Mouse (Mus musculus) forebrain, embryonic 12.5 days (tissue): Measurements from ENCODE around the gene Chst13. TPM values are rescaled to one million over a fixed set of nuclear protein-coding genes. Genes with fewer than 3 reads are reported as not detected.

Experiments used
- ATAC-seq: fragments of 200-750 bp; cut with Nextera tagmentation; 2 replicates; pipeline ENCODE4 v1.8.0; 2017; ENCODE audit warnings: moderate TSS enrichment; ENCODE audit not compliant: low FRiP score
- H3K27ac ChIP-seq: fragments of 300-500 bp; sonication (generic); 2 replicates; pipeline ENCODE4 v1.5.1; 2016; ENCODE audit warnings: mild to moderate bottlenecking
- H3K27me3 ChIP-seq: fragments of 300-500 bp; sonication (generic); 2 replicates; pipeline ENCODE4 v1.6.1; 2016; ENCODE audit warnings: mild to moderate bottlenecking
- H3K36me3 ChIP-seq: fragments of 300-500 bp; sonication (generic); replicated peaks from 2 replicates; pipeline ENCODE4 v1.6.1; 2016; ENCODE audit warnings: mild to moderate bottlenecking
- H3K4me1 ChIP-seq: fragments of 300-500 bp; sonication (generic); 2 replicates; pipeline ENCODE4 v1.6.1; 2016
- H3K4me2 ChIP-seq: fragments of 300-500 bp; sonication (generic); 2 replicates; pipeline ENCODE4 v1.6.1; 2016; ENCODE audit warnings: mild to moderate bottlenecking, moderate library complexity
- H3K4me3 ChIP-seq: fragments of 300-500 bp; sonication (generic); replicated peaks from 2 replicates; pipeline ENCODE4 v1.5.1; 2016; ENCODE audit warnings: mild to moderate bottlenecking
- H3K9ac ChIP-seq: fragments of 300-500 bp; sonication (generic); 2 replicates; pipeline ENCODE4 v1.6.1; 2016; ENCODE audit warnings: mild to moderate bottlenecking
- H3K9me3 ChIP-seq: fragments of 300-500 bp; sonication (generic); 2 replicates; pipeline ENCODE4 v1.6.1; 2016
- WGBS: fragments of 180-500 bp; shearing (Covaris S2); methylation state at CpG from one replicate; pipeline ENCODE4 v1.1.7; 2016; 5-methylcytosine and 5-hydroxymethylcytosine counted together
- polyA plus RNA-seq: library from polyadenylated mRNA; unstranded; fragments of >200 nt; fragmentation: Nextera tagmentation; extraction: Ambion mirVana; gene quantifications from 2 replicates; pipeline ENCODE4 v1.2.1, GENCODE M21; 2016

Chst13 gene
- polyA plus RNA-seq, 1 experiment from 2014 or later = not detected

GRCm38 (mm10) chr6:90317510-90318258, 7.3 kb downstream of the Chst13 start:
- no peak overlapping the region for H3K4me2 ChIP-seq
- no peak for ATAC-seq
- H3K27me3 ChIP-seq = no peaks in the 10 kb centered on the region
- H3K9ac ChIP-seq = no peak overlapping the region
- no peaks in the 10 kb centered on the region for H3K36me3 ChIP-seq
- WGBS = 86% methylated on average over 2 of the region's 2 CpGs
- no peak overlapping the region for H3K4me3 ChIP-seq
- no peaks in the 10 kb centered on the region for H3K4me1 ChIP-seq
- no peak overlapping the region for H3K27ac ChIP-seq
- no peaks in the 10 kb centered on the region for H3K9me3 ChIP-seq

- ATAC-seq = no peak
- no peak overlapping the region for H3K27ac ChIP-seq
- WGBS = 84% methylated on average over 5 of the region's 5 CpGs
- H3K4me1 ChIP-seq = no peaks in the 10 kb centered on the region
- no peak overlapping the region for H3K4me3 ChIP-seq
- H3K27me3 ChIP-seq = no peaks in the 10 kb centered on the region
- H3K36me3 ChIP-seq = no peaks in the 10 kb centered on the region
- no peaks in the 10 kb centered on the region for H3K9me3 ChIP-seq
- no peak overlapping the region for H3K9ac ChIP-seq
- no peak overlapping the region for H3K4me2 ChIP-seq
Measured at GRCm38 (mm10) chr6:90315961-90316360, 9.0 kb downstream of the Chst13 start.

- WGBS = 88% methylated on average over 87 of the region's 87 CpGs
- no peaks in the 10 kb centered on the region for H3K36me3 ChIP-seq
- no peak for ATAC-seq
- H3K27ac ChIP-seq = no peak overlapping the region
- no peaks in the 10 kb centered on the region for H3K4me1 ChIP-seq
- H3K4me2 ChIP-seq = no peak overlapping the region
- H3K4me3 ChIP-seq = no peak overlapping the region
- H3K9me3 ChIP-seq = peaks cover 11% of the 10 kb centered on the region
- no peaks in the 10 kb centered on the region for H3K27me3 ChIP-seq
- no peak overlapping the region for H3K9ac ChIP-seq
Measured at GRCm38 (mm10) chr6:90308839-90309778, 15.9 kb downstream of the Chst13 start.

GRCm38 (mm10) chr6:90306315-90306975, 18.5 kb downstream of the Chst13 start:
- ATAC-seq = no peak
- no peak overlapping the region for H3K27ac ChIP-seq
- 82% methylated on average over 6 of the region's 6 CpGs for WGBS
- H3K4me3 ChIP-seq = no peak overlapping the region
- H3K9me3 ChIP-seq = peaks cover 11% of the 10 kb centered on the region
- H3K27me3 ChIP-seq = no peaks in the 10 kb centered on the region
- no peak overlapping the region for H3K4me2 ChIP-seq
- no peaks in the 10 kb centered on the region for H3K4me1 ChIP-seq
- H3K9ac ChIP-seq = no peak overlapping the region
- H3K36me3 ChIP-seq = no peaks in the 10 kb centered on the region

- no peaks in the 10 kb centered on the region for H3K9me3 ChIP-seq
- no peak for ATAC-seq
- no peak within 1 kb of the TSS for H3K27ac ChIP-seq
- H3K4me2 ChIP-seq = no peak within 1 kb of the TSS
- H3K4me3 ChIP-seq = no peak within 1 kb of the TSS
- no peaks in the 10 kb centered on the region for H3K27me3 ChIP-seq
- WGBS = 97% methylated on average over 1 of the region's 1 CpGs
- no peak within 1 kb of the TSS for H3K9ac ChIP-seq
- H3K4me1 ChIP-seq = no peaks in the 10 kb centered on the region
- no peaks in the 10 kb centered on the region for H3K36me3 ChIP-seq
Measured at GRCm38 (mm10) chr6:90300919-90301318, 24.1 kb downstream of the Chst13 start, which contains the start of gene BC048671. TSS of gene BC048671 (plus strand) at chr6:90301219.

- no peaks in the 10 kb centered on the region for H3K27me3 ChIP-seq
- no peak for ATAC-seq
- no peak overlapping the region for H3K27ac ChIP-seq
- no peaks in the 10 kb centered on the region for H3K36me3 ChIP-seq
- H3K9me3 ChIP-seq = peaks cover 16% of the 10 kb centered on the region; the same call in 1 of the 2 replicates
- H3K4me2 ChIP-seq = no peak overlapping the region
- H3K4me1 ChIP-seq = no peaks in the 10 kb centered on the region
- WGBS = 56% methylated on average over 12 of the region's 12 CpGs
- H3K4me3 ChIP-seq = no peak overlapping the region
- no peak overlapping the region for H3K9ac ChIP-seq
Measured at GRCm38 (mm10) chr6:90288265-90288664, 36.7 kb downstream of the Chst13 start.

Other genes starting within 250 kb of the Chst13 start
- gene Vmn1r49, start 246.7 kb downstream of the Chst13 start, polyA plus RNA-seq = not detected in 2 replicates
- gene Vmn1r50, start 223.8 kb downstream of the Chst13 start, polyA plus RNA-seq = not detected in 2 replicates
- gene Vmn1r51, start 202.6 kb downstream of the Chst13 start, polyA plus RNA-seq = not detected in 2 replicates
- not detected in 2 replicates for gene Vmn1r52, start 150.4 kb downstream of the Chst13 start, polyA plus RNA-seq
- gene V1ra8, start 122.4 kb downstream of the Chst13 start, polyA plus RNA-seq = not detected in 2 replicates
- gene Vmn1r53, start 100.7 kb downstream of the Chst13 start, polyA plus RNA-seq = not detected in 2 replicates
- not detected in 2 replicates for gene Vmn1r54, start 78.9 kb downstream of the Chst13 start, polyA plus RNA-seq
- not detected in 2 replicates for gene BC048671, start 24.0 kb downstream of the Chst13 start, polyA plus RNA-seq
- gene Uroc1, start 8.1 kb upstream of the Chst13 start, polyA plus RNA-seq = not detected in 2 replicates
- 13.8 and 15.8 TPM in 2 replicates for gene Zxdc, start 44.3 kb upstream of the Chst13 start, polyA plus RNA-seq
- 1.9 and 2.6 TPM in 2 replicates for gene Cfap100, start 103.6 kb upstream of the Chst13 start, polyA plus RNA-seq
- 3.8 and 4.3 TPM in 2 replicates for gene Klf15, start 137.4 kb upstream of the Chst13 start, polyA plus RNA-seq
- gene Aldh1l1, start 161.2 kb upstream of the Chst13 start, polyA plus RNA-seq = 2.0 TPM in 2 replicates